Mouse (Mus musculus) urinary bladder, adult 2 months (tissue): Measurements from ENCODE around the gene Dstyk. TPM values are rescaled to one million over a fixed set of nuclear protein-coding genes. Genes with fewer than 3 reads are reported as not detected.

Experiments used
- DNase-seq: peaks from one replicate; pipeline ENCODE4 v3.0.0; 2022; ENCODE audit warnings: low spot score
- polyA plus RNA-seq: library from polyadenylated mRNA; depleted of rRNA; stranded (reverse); fragments of >200 nt; gene quantifications from 2 replicates; pipeline ENCODE4 v1.2.3, GENCODE M21; 2012

The Dstyk gene
- polyA plus RNA-seq, 1 experiment = 20.8 TPM

- no peak for DNase-seq
These were observed 28.2 kb upstream of the Dstyk start for GRCm38 (mm10) chr1:132388813-132389803.

GRCm38 (mm10) chr1:132389886-132390585 lies 27.3 kb upstream of the Dstyk start:
- DNase-seq = no peak

GRCm38 (mm10) chr1:132390691-132391579 lies 26.4 kb upstream of the Dstyk start, which contains the start of gene Tmcc2:
TSS of gene Tmcc2 (minus strand) at chr1:132391281.
- DNase-seq = no peak

GRCm38 (mm10) chr1:132391580-132392022 lies 25.8 kb upstream of the Dstyk start:
- peak; percentile 63 for DNase-seq

GRCm38 (mm10) chr1:132392872-132393271 lies 24.5 kb upstream of the Dstyk start:
- DNase-seq = no peak

GRCm38 (mm10) chr1:132396705-132397104 lies 20.6 kb upstream of the Dstyk start:
- DNase-seq = no peak

GRCm38 (mm10) chr1:132400538-132400937 lies 16.8 kb upstream of the Dstyk start:
- no peak for DNase-seq

GRCm38 (mm10) chr1:132401843-132402242 lies 15.5 kb upstream of the Dstyk start:
- DNase-seq = no peak

- DNase-seq = no peak
These were observed 6.7 kb upstream of the Dstyk start for GRCm38 (mm10) chr1:132410657-132411056.

GRCm38 (mm10) chr1:132416244-132416942 lies 962 bp upstream of the Dstyk start:
- DNase-seq = no peak

- no peak for DNase-seq
These were observed 438 bp upstream of the Dstyk start for GRCm38 (mm10) chr1:132416943-132417290.

GRCm38 (mm10) chr1:132420206-132420605 lies 2.9 kb downstream of the Dstyk start:
- DNase-seq = no peak

GRCm38 (mm10) chr1:132420662-132421061 lies 3.3 kb downstream of the Dstyk start:
- DNase-seq = no peak

GRCm38 (mm10) chr1:132422912-132423696 lies 5.7 kb downstream of the Dstyk start:
- DNase-seq = no peak

GRCm38 (mm10) chr1:132425600-132425999 lies 8.2 kb downstream of the Dstyk start:
- DNase-seq = no peak

- DNase-seq = no peak
These were observed 13.5 kb downstream of the Dstyk start for GRCm38 (mm10) chr1:132430818-132431217.

GRCm38 (mm10) chr1:132431716-132432115 lies 14.4 kb downstream of the Dstyk start:
- no peak for DNase-seq

GRCm38 (mm10) chr1:132433349-132433748 lies 16.0 kb downstream of the Dstyk start:
- no peak for DNase-seq

- DNase-seq = no peak
These were observed 16.7 kb downstream of the Dstyk start for GRCm38 (mm10) chr1:132434032-132434431.

- no peak for DNase-seq
These were observed 19.1 kb downstream of the Dstyk start for GRCm38 (mm10) chr1:132436320-132436958.
